Mouse (Mus musculus) c-Kit-negative CD71-positive TER-119-positive erythroid progenitor cells, embryonic 14.5 days (primary cell): ENCODE measurements at regions not wholly inside any gene's neighbourhood (a gene's known extent, or its start where the extent isn't known, plus 50 kb on each side); places are given as distances from the start of the nearest gene placed in this dataset.

Source experiments
- DNase-seq: peaks from one replicate; pipeline ENCODE4 v3.0.0-alpha.2; 2013; ENCODE audit warnings: low read depth, low spot score

GRCm38 (mm10) chr12:25160990-25161843, 64.3 kb upstream of the Id2 start:
- DNase-seq: no peak

- DNase-seq: no peak
These were observed 62.2 kb upstream of the Id2 start for GRCm38 (mm10) chr12:25159091-25159490.

GRCm38 (mm10) chr12:25157238-25157637, 60.3 kb upstream of the Id2 start:
- DNase-seq: no peak

- DNase-seq: no peak
These were observed 58.5 kb upstream of the Id2 start for GRCm38 (mm10) chr12:25155396-25155795.

- no peak for DNase-seq
These were observed 51.2 kb upstream of the Id2 start for GRCm38 (mm10) chr12:25148099-25148498.
